Mouse (Mus musculus): ENCODE measurements around the gene Tnrc6a. TPM values are rescaled to one million over a fixed set of nuclear protein-coding genes. Genes with fewer than 3 reads are reported as not detected.

The Tnrc6a gene
- 108 TPM for total RNA-seq (2023)

DNA sequence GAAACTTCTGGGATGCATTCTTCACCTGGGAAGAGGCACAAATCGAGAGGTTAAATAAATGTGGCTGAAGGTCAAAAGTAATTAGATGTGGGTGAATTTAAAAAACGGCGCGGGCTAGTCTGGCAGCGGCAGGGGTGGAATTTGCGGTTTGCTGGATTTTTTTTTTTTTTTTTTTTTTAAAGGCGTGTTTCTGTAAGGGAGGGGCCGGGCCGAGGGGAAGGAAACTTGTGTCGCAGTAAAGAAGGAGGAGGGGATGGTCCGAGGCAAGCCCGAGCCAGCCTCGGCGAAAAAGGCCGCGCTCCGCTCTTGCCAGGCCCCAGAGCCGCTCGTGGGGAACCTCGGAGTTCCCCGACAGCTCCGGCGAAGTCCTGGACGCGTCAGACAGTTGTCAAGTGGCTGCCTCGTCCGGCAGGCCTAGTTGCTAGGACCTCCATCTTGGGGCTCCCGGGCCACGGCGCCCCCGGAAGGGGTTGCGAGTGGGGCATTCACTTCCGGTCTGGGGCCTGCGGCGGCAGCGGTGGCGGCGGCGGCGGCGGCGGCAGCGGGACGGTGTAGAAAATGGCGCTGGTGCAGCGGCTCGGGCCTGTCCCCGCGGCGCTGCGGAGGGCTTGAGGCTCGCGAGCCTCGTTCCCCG, at the start of gene Tnrc6a:
TSS of gene Tnrc6a (plus strand) at position 221 of the 634 bp plus-strand sequence.

DNA sequence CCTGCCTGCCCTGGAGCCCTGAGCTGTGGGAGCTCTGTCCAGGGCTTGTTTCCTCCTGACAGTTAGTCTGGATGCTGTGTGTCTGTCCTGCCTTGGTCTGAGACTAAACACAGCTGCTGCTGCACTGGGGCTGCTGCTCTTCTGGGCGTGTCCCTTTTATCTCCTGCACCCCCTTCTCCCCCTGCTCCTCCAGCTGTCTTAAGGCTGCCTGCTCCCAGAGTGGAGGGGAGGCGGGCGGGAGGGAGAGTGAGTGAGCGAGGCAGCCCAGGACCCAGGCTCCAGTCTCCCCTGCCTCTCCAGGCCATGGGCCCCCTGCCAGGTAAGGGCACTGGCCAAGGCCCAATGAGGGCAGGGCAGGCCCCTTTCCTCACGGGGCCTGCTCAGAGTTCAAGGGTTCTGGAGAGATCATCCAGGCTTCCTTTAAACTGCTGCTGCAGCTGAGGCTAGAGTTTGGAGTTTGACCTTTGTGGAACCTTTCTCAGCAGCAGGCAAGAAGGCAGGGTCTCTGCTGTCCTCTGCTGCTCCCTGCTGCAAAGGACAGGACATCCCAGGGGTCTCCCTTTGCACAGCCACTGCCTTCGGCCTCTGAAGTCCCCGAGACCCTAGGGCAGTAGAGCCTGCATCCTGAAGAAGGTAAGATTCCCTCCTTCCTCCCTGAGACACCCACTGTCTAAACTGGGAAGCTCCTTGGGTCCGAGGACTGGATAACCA, 90.8 kb downstream of the Tnrc6a start, which contains the start of gene Slc5a11:
TSS of gene Slc5a11 (plus strand) at position 416 of the 711 bp plus-strand sequence.

Other genes with a start within 250 kb of the Tnrc6a start
- gene Rbbp6, start 158.2 kb upstream of the Tnrc6a start, total RNA-seq (2023) = 111 TPM
- gene Slc5a11, start 90.9 kb downstream of the Tnrc6a start, total RNA-seq (2023) = not detected
- 17.1 TPM for gene Lcmt1, start 245.9 kb downstream of the Tnrc6a start, total RNA-seq (2023)
- gene Arhgap17, start 246.0 kb downstream of the Tnrc6a start, total RNA-seq (2023) = 55.6 TPM